Mouse (Mus musculus) frontal cortex, postnatal 36 days (tissue): ENCODE data around the gene Gm44596.

Experiments used
- DNase-seq, 2 experiments: peaks; one replicate each; pipeline ENCODE4 v3.0.0; 2022; ENCODE audit warnings: low spot score in 2 of 2

Gene Gm44596

GRCm38 (mm10) chr6:128429300-128429699 lies 54.0 kb downstream of the Gm44596 start:
- no peak for DNase-seq

GRCm38 (mm10) chr6:128429826-128430225 lies 54.5 kb downstream of the Gm44596 start:
- DNase-seq: no peak

DNA sequence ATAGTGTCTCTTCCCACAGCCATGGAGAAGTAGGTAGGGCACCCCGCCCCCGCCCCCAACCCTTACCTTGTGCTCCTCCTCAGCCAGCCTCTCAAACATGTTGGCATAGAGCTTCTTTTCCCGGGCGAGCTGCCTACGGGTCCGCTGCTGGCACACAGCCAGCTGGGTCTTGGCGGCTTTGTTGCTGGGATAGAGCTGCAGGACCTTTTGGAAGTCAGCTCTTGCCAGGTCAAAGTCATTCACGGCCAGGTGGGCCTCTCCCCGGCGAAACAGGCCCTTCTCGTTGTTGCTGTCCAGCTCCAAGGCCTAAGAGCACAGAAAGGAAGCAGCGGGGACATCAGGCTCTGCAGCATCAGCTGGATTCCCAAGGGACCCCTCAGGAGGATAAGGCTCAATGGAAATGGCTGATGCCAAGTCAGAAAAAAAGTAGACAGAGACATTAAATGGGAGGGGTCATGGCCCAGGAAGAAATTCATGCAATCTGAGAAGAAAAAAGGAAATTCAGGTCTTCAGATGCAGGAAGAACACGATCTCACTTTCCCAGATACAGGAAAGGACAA lies 57.1 kb downstream of the Gm44596 start:
- DNase-seq: no peak

- DNase-seq: no peak
Measured at GRCm38 (mm10) chr6:128433566-128433965, 58.3 kb downstream of the Gm44596 start.

- no peak for DNase-seq
Measured at GRCm38 (mm10) chr6:128435474-128435873, 60.2 kb downstream of the Gm44596 start.

DNA sequence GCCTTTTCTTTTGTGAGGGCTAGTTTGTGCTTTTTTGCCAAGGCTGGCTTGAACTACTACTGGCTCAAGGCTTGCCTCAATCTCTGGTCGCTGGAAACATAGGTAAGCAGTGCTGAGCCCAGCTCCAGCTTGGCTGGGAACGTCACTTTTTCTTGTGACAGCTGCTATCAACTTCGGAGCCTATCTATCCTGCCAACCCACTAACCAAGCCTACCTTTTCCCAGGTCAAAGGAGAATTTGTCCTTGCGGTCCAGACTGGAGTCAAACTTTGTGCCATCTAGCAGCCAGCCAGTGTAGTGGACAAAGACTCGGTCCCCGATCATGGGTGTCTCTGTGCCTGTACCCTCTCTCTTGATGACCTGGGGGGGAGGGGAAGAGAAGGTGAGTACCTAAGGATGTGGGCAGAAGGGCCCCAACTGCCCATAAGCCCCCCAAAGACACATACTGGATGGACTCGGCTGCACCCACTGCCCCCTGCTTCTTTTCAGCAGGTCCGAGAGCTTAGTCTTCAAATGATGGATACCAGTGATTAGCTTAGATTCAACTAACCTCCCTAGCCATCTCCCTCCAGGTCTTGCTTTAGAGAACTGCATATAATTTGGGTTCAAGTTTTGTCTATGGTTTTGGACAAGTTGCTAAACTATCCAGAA lies 61.2 kb downstream of the Gm44596 start:
- no peak for DNase-seq

DNA sequence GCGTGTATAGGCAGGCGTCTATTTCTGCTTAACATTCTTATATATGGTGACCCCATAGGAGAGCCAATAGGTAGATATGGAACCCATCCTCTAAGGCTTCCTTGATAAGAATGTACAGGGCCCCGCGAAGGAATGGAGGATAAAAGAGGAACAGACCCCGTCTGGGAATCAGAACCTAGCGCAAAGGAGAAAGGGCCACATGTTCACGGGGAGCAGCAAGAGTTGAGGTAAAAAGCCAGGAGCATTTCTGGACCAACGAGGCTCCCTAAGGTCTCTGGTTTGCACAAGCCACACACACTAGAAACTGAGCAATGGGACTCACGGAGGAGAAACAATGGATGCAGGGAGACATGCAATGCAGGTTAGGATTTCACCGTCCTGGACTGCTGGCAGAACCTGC lies 62.0 kb downstream of the Gm44596 start:
- DNase-seq: no peak

- peak; percentile 52 to 59 for DNase-seq
Measured at GRCm38 (mm10) chr6:128437731-128438316, 62.5 kb downstream of the Gm44596 start.

DNA sequence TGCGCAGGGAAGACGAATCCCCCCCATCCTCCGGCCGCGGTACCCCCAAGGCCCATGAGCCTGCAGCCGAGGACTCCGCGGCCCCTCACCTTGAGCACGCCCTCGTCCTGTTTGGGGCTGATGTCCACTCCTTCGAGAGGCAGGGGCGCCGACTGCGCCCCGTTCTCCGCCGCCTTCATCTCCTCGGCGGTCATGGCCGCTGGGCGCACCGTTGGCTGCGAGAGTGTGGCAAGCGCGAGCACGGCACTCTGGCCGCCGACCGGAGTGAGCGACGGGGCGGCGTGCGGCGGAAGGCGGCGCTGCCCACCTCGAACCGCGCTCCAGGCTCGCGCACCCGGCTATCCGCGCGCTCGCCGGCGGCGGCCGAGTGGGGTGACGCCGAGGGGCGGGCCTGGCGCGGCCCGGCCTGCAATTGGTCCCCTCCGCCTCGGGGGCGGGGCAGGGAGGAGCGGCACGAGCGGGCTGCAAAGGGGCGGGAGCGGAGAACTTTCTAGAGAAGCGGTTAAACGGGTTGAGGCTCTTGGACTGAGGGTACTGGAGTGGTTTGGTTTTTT lies 63.1 kb downstream of the Gm44596 start, which contains the start of gene Fkbp4:
Fkbp4 (minus strand) TSS at position 361 of the 554 bp plus-strand sequence.
- peak; percentile 91 for DNase-seq

GRCm38 (mm10) chr6:128438871-128439341 lies 63.6 kb downstream of the Gm44596 start:
- peak in 1 of 2 experiments; percentile 21 for DNase-seq

GRCm38 (mm10) chr6:128440238-128440637 lies 64.9 kb downstream of the Gm44596 start:
- DNase-seq: no peak

DNA sequence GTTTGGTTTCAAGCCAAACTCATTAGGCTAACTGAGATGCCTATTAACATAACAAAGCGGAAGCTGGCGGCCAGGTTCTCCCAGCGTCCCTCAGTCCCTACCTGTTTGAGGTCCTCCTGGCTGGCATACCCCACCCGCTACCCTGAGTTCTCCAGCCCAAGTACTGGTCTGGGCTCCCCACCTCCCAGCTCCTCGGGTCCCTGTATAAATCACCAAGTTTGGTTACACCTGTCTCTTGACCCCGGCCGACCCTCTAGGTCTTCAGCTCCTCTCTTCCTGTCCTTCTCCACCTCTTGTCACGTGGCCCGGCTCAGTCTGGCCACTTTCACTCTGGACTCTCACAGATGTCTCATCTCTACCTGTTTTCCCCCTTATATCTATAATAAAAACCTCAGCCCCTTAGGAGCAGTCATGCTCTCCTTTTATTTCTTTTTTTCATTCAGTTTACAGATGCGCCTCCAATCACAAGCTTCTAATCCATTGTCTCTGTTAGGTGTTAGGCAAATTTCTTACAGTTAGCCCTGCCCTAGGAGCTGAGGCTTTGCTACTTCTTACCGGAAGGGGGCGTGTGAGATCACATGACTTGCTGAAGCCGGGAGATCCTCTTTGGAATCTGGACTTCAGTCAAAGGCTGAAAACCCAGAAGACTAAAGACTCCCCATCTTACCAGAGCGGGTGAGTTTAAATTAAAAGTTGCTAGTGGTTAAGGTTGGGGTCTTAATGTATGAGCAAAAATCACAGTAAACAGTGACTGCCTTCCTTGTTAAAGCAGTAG lies 70.6 kb downstream of the Gm44596 start:
- DNase-seq: peak; percentile 30 to 44

DNA sequence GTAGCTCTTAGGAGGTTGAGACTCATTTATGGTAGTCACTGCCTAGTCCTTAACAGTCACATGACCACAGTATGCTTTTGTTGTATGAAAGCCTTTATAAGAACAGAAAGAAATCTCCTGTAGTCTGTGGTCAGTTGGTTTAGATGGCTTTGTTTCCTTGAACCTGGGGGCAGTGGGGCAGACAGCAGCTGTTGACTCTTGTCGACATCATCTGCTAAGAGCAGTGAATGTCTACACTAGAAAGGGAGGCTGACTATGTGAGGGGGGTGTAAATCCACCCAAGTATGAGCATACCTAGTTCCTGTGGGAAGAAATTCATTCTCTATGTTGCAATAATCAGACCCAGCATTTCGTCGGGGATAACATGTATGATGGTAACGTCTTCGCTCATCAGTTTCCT lies 71.8 kb downstream of the Gm44596 start:
- DNase-seq: no peak

GRCm38 (mm10) chr6:128455835-128456605 lies 80.7 kb downstream of the Gm44596 start:
- peak; percentile 24 to 31 for DNase-seq
